Mouse (Mus musculus) midbrain, embryonic 11.5 days (tissue): Measurements from ENCODE around the gene Pdk1. TPM values are rescaled to one million over a fixed set of nuclear protein-coding genes. Genes with fewer than 3 reads are reported as not detected.

ENCODE experiments used
- ATAC-seq: fragments of 200-750 bp; cut with Nextera tagmentation; 2 replicates; pipeline ENCODE4 v1.8.0; 2017; ENCODE audit warnings: moderate TSS enrichment, moderate library complexity; ENCODE audit not compliant: low FRiP score
- DNase-seq: peaks from one replicate; pipeline ENCODE4 v3.0.0; 2015; ENCODE audit warnings: low spot score; ENCODE audit errors: missing footprints
- H3K27ac ChIP-seq: fragments of 300-500 bp; sonication (generic); 2 replicates; pipeline ENCODE4 v1.5.1; 2014; ENCODE audit warnings: low read depth, low read length
- H3K27me3 ChIP-seq: fragments of 300-500 bp; sonication (generic); 2 replicates; pipeline ENCODE4 v1.6.1; 2014; ENCODE audit warnings: mild to moderate bottlenecking, low read length, moderate library complexity, mixed read lengths; ENCODE audit not compliant: control insufficient read depth, insufficient read depth
- H3K36me3 ChIP-seq: fragments of 300-500 bp; sonication (generic); 2 replicates; pipeline ENCODE4 v1.6.1; 2014; ENCODE audit warnings: mild to moderate bottlenecking, low read length, moderate library complexity, mixed read lengths; ENCODE audit not compliant: control insufficient read depth, insufficient read depth
- H3K4me1 ChIP-seq: fragments of 300-500 bp; sonication (generic); 2 replicates; pipeline ENCODE4 v1.6.1; 2014; ENCODE audit warnings: low read length; ENCODE audit not compliant: control insufficient read depth, insufficient read depth
- H3K4me2 ChIP-seq: fragments of 300-500 bp; sonication (generic); 2 replicates; pipeline ENCODE4 v1.6.1; 2014; ENCODE audit warnings: mild to moderate bottlenecking, moderate library complexity
- H3K4me3 ChIP-seq: fragments of 300-500 bp; sonication (generic); 2 replicates; pipeline ENCODE4 v1.5.1; 2014; ENCODE audit warnings: low read depth, low read length
- H3K9ac ChIP-seq: fragments of 300-500 bp; sonication (generic); 2 replicates; pipeline ENCODE4 v1.6.1; 2014; ENCODE audit warnings: low read length
- H3K9me3 ChIP-seq: fragments of 300-500 bp; sonication (generic); 2 replicates; pipeline ENCODE4 v1.6.1; 2016; ENCODE audit warnings: low read length; ENCODE audit not compliant: control insufficient read depth
- WGBS: fragments of 180-500 bp; shearing (Covaris S2); extraction: QIAGEN DNeasy Blood & Tissue Kit; methylation state at CpG from one replicate; pipeline ENCODE4 v1.1.7; 2014; 5-methylcytosine and 5-hydroxymethylcytosine counted together
- polyA plus RNA-seq: library from polyadenylated mRNA; unstranded; fragments of >200 nt; fragmentation: Nextera tagmentation; extraction: Ambion mirVana; gene quantifications from 2 replicates; pipeline ENCODE4 v1.2.1, GENCODE M21; 2014

Gene Pdk1
- polyA plus RNA-seq, 1 experiment from 2014 or later, result 31.4 TPM

GRCm38 (mm10) chr2:71867019-71867418 is 6.0 kb upstream of the Pdk1 start:
- H3K27ac ChIP-seq, result no peak overlapping the region
- no peaks in the 10 kb centered on the region for H3K27me3 ChIP-seq
- peaks cover 2% of the 10 kb centered on the region; the same call in 1 of the 2 replicates for H3K4me1 ChIP-seq
- no peaks in the 10 kb centered on the region for H3K36me3 ChIP-seq
- no peak overlapping the region for H3K9ac ChIP-seq
- no peak for ATAC-seq
- no peak for DNase-seq
- no peak overlapping the region for H3K4me3 ChIP-seq
- H3K4me2 ChIP-seq, result no peak overlapping the region
- H3K9me3 ChIP-seq, result no peaks in the 10 kb centered on the region
- 85% methylated on average over 3 of the region's 3 CpGs for WGBS

GRCm38 (mm10) chr2:71867480-71867879 is 5.5 kb upstream of the Pdk1 start:
- Histone ChIP-seq H3K9ac (no peak overlapping the region), H3K4me1 (peaks cover 2% of the 10 kb centered on the region; the same call in 1 of the 2 replicates), H3K36me3 (no peaks in the 10 kb centered on the region), H3K9me3 (no peaks in the 10 kb centered on the region), H3K4me3 (no peak overlapping the region), H3K27ac (no peak overlapping the region), H3K27me3 (no peaks in the 10 kb centered on the region), H3K4me2 (no peak overlapping the region)
- DNase-seq, result no peak
- ATAC-seq, result no peak
- 2% methylated on average over 5 of the region's 5 CpGs for WGBS

DNA sequence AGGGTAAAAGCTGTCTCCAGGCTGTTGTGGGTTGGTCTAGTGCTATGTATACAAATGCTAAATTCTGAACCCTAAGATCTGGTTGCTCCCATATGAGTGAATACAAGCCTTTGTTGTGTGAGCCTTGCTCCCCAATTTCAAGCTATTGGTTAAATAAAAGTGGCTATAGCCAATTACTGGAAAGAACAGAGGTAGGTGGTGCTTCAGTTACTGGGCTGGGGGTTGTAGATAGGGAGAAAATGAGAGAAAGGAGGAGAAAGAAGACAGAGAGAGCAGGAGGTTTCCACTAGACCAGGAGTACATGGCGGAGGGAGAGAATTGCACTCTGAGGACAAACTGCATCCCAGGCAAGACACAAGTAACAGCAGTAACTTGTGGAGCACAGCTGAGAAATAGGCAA is 4.8 kb upstream of the Pdk1 start:
- 87% methylated on average over 1 of the region's 1 CpGs for WGBS

DNA sequence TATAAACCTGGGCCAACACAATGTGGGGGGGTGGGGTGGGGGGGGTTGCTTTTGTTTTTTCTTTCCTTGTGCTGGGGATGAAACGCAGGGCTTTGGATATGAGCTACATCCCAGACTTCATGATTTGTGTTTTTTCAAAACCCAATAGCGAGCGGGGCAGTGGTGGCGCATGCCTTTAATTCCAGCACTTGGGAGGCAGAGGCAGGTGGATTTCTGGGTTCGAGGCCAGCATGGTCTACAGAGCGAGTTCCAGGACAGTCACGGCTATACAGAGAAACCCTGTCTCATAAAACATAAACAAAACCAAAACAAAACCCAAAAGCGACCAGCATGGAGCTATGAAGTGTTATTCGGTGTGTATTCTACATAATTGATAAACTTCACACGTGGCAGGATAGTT is 883 bp upstream of the Pdk1 start:
- Histone ChIP-seq H3K9me3 (no peaks in the 10 kb centered on the region), H3K9ac (no peak overlapping the region), H3K27ac (no peak overlapping the region), H3K4me3 (no peak overlapping the region), H3K36me3 (no peaks in the 10 kb centered on the region), H3K4me1 (peaks cover 4% of the 10 kb centered on the region; the same call in 1 of the 2 replicates), H3K4me2 (peak overlapping the region; percentile 79; the same call in 1 of the 2 replicates), H3K27me3 (no peaks in the 10 kb centered on the region)
- 85% methylated on average over 10 of the region's 10 CpGs for WGBS
- ATAC-seq (no peak), DNase-seq (no peak)

More for the DNA sequence above, 4.8 kb upstream of the Pdk1 start:
- H3K4me1 ChIP-seq, result peaks cover 4% of the 10 kb centered on the region; the same call in 1 of the 2 replicates
- H3K9ac ChIP-seq, result no peak overlapping the region
- DNase-seq (no peak), ATAC-seq (no peak)
- no peaks in the 10 kb centered on the region for H3K27me3 ChIP-seq
- H3K27ac ChIP-seq, result no peak overlapping the region
- H3K9me3 ChIP-seq, result no peaks in the 10 kb centered on the region
- H3K36me3 ChIP-seq, result no peaks in the 10 kb centered on the region
- H3K4me2 ChIP-seq, result no peak overlapping the region
- H3K4me3 ChIP-seq, result no peak overlapping the region

GRCm38 (mm10) chr2:71873474-71874322 is 674 bp downstream of the Pdk1 start:
- Histone ChIP-seq H3K9me3 (no peaks in the 10 kb centered on the region), H3K4me1 (peaks cover 2% of the 10 kb centered on the region; the same call in 1 of the 2 replicates), H3K4me3 (peak overlapping the region; percentile 74), H3K27ac (no peak overlapping the region), H3K4me2 (peak overlapping the region; percentile 79), H3K36me3 (no peaks in the 10 kb centered on the region), H3K27me3 (no peaks in the 10 kb centered on the region), H3K9ac (peak overlapping the region; percentile 67)
- ATAC-seq (peak; percentile 72; the same call in 1 of the 2 replicates), DNase-seq (peak; percentile 83)
- whole genome bisulfite sequencing, result 3% methylated on average over 51 of the region's 51 CpGs

DNA sequence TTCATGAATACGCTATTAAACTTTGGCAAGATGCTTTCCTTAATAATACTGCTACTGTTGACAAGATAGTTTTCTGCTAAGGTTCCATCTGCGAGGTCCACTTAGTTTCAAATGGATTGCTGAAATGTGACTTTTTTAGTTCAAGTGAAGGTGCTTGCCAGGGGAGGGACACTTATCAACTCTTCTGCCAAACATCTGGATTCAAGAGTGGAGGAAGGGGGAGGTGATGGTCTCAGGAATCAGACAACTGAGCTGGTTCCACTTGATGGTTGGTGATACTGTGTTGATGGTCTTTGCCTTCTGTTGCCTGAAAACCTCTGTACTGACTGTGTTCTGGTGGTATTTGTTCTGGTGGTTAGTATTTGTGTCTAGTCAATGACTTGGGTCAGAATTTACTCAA is 1.4 kb downstream of the Pdk1 start:
- no peak overlapping the region for H3K4me3 ChIP-seq
- no peak for ATAC-seq
- no peak overlapping the region for H3K27ac ChIP-seq

GRCm38 (mm10) chr2:71874836-71875235 is 1.8 kb downstream of the Pdk1 start:
- Histone ChIP-seq H3K9ac (no peak overlapping the region), H3K4me3 (no peak overlapping the region), H3K9me3 (no peaks in the 10 kb centered on the region), H3K27ac (no peak overlapping the region), H3K4me2 (peak overlapping the region; percentile 9; the same call in 1 of the 2 replicates), H3K4me1 (peaks cover 2% of the 10 kb centered on the region; the same call in 1 of the 2 replicates), H3K36me3 (no peaks in the 10 kb centered on the region), H3K27me3 (no peaks in the 10 kb centered on the region)
- no peak for ATAC-seq
- no peak for DNase-seq
- 32% methylated on average over 2 of the region's 2 CpGs for WGBS

More for the DNA sequence above, 1.4 kb downstream of the Pdk1 start:
- Histone ChIP-seq H3K4me1 (peaks cover 2% of the 10 kb centered on the region; the same call in 1 of the 2 replicates), H3K9me3 (no peaks in the 10 kb centered on the region), H3K9ac (no peak overlapping the region), H3K27me3 (no peaks in the 10 kb centered on the region), H3K4me2 (no peak overlapping the region), H3K36me3 (no peaks in the 10 kb centered on the region)
- peak; percentile 89 for DNase-seq
- WGBS, result 72% methylated on average over 2 of the region's 2 CpGs

- no peaks in the 10 kb centered on the region for H3K9me3 ChIP-seq
- DNase-seq, result no peak
- no peaks in the 10 kb centered on the region for H3K27me3 ChIP-seq
- no peak overlapping the region for H3K27ac ChIP-seq
- H3K36me3 ChIP-seq, result no peaks in the 10 kb centered on the region
- H3K4me2 ChIP-seq, result no peak overlapping the region
- H3K9ac ChIP-seq, result no peak overlapping the region
- ATAC-seq, result no peak
- WGBS, result 97% methylated on average over 4 of the region's 4 CpGs
- H3K4me3 ChIP-seq, result no peak overlapping the region
- no peaks in the 10 kb centered on the region; the same call in 1 of the 2 replicates for H3K4me1 ChIP-seq
These were observed 4.8 kb downstream of the Pdk1 start for GRCm38 (mm10) chr2:71877865-71878264.

- H3K36me3 ChIP-seq, result no peaks in the 10 kb centered on the region
- no peak overlapping the region for H3K9ac ChIP-seq
- no peaks in the 10 kb centered on the region for H3K27me3 ChIP-seq
- no peak overlapping the region for H3K4me2 ChIP-seq
- WGBS, result 84% methylated on average over 2 of the region's 2 CpGs
- no peak overlapping the region for H3K27ac ChIP-seq
- no peak overlapping the region for H3K4me3 ChIP-seq
- no peaks in the 10 kb centered on the region; the same call in 1 of the 2 replicates for H3K4me1 ChIP-seq
- H3K9me3 ChIP-seq, result no peaks in the 10 kb centered on the region
- DNase-seq (no peak), ATAC-seq (no peak)
These were observed 5.4 kb downstream of the Pdk1 start for GRCm38 (mm10) chr2:71878441-71878840.
